Mouse (Mus musculus): ENCODE measurements around the gene Fut2. TPM values are rescaled to one million over a fixed set of nuclear protein-coding genes. Genes with fewer than 3 reads are reported as not detected.

Gene Fut2
- total and polyA plus RNA-seq, 3 experiments, result not detected

- Histone ChIP-seq H3K79me2 (replicated peaks; ENCODE audit: control insufficient read depth, extremely low read depth, insufficient read depth, poor library complexity, severe bottlenecking) (no peaks in the 10 kb centered on the region), H3K27me3 (replicated peaks) (no peaks in the 10 kb centered on the region), H3K4me2 (ENCODE audit: insufficient read depth, low read depth, poor library complexity, severe bottlenecking) (no peak overlapping the region), H3K4me3 (replicated peaks in 1 of 3; ENCODE audit: low read depth in 2 of 3, low read length in 2 of 3, poor library complexity in 1 of 3) (no peak overlapping the region), H3K4me1 (ENCODE audit: control insufficient read depth in 1 of 2, insufficient read depth in 2 of 2) (peaks cover 18 to 35% of the 10 kb centered on the region in 2 experiments), H3K27ac (ENCODE audit: insufficient read depth, low read depth) (no peak overlapping the region), H3K9ac (ENCODE audit: insufficient read depth, low read depth) (no peak overlapping the region), H3K36me3 (replicated peaks in 1 of 2; ENCODE audit: control insufficient read depth in 1 of 2, insufficient read depth in 1 of 2, low read length in 1 of 2) (no peaks in the 10 kb centered on the region), H3K9me3 (replicated peaks; ENCODE audit: low read length) (no peaks in the 10 kb centered on the region)
- in situ Hi-C loops (cut with MboI; ENCODE audit: low pct_ligation_motif_present, low pct_unique_long_range_greater_than_20kb, low sequenced_read_pairs) (no loop called here), dilution Hi-C loops (cut with MboI; ENCODE audit: extremely low pct_ligation_motif_present, extremely low pct_unique_long_range_greater_than_20kb, low sequenced_read_pairs) (no loop called here)
- DNase-seq (ENCODE audit: extremely low read depth), result no peak
- TF ChIP-seq SMC3 (IDR thresholded peaks at IDR 0.05; ENCODE audit: low read depth, low read length), result no peak
- no peak for TF ChIP-seq ETS1 (conservative IDR thresholded peaks at IDR 0.05; ENCODE audit: low read depth, low read length)
- TF ChIP-seq CHD1 (IDR thresholded peaks at IDR 0.05; ENCODE audit: low read depth, low read length), result no peak
- TF ChIP-seq PAX5 (IDR thresholded peaks at IDR 0.05; ENCODE audit: low read length), result no peak
- TF ChIP-seq MEF2A (IDR thresholded peaks at IDR 0.05; ENCODE audit: borderline replicate concordance, low read depth, low read length), result no peak
- no peak for TF ChIP-seq RCOR1 (conservative IDR thresholded peaks at IDR 0.05; ENCODE audit: low read depth, low read length)
- no peak for TF ChIP-seq MYC (IDR thresholded peaks at IDR 0.05; ENCODE audit: low read depth, low read length)
- no peak for TF ChIP-seq NRF1 (IDR thresholded peaks at IDR 0.05; ENCODE audit: low read depth, low read length)
Measured at GRCm38 (mm10) chr7:45649351-45649750, 16.8 kb downstream of the Fut2 start.

- Histone ChIP-seq H3K27ac (ENCODE audit: insufficient read depth, low read depth) (no peak overlapping the region), H3K4me2 (ENCODE audit: insufficient read depth, low read depth, poor library complexity, severe bottlenecking) (no peak overlapping the region), H3K4me3 (replicated peaks in 1 of 3; ENCODE audit: low read depth in 2 of 3, low read length in 2 of 3, poor library complexity in 1 of 3) (no peak overlapping the region), H3K27me3 (replicated peaks) (no peaks in the 10 kb centered on the region), H3K9me3 (replicated peaks; ENCODE audit: low read length) (no peaks in the 10 kb centered on the region), H3K79me2 (replicated peaks; ENCODE audit: control insufficient read depth, extremely low read depth, insufficient read depth, poor library complexity, severe bottlenecking) (no peaks in the 10 kb centered on the region), H3K4me1 (ENCODE audit: control insufficient read depth in 1 of 2, insufficient read depth in 2 of 2) (peaks cover 28 to 59% of the 10 kb centered on the region in 2 experiments), H3K36me3 (replicated peaks in 1 of 2; ENCODE audit: control insufficient read depth in 1 of 2, insufficient read depth in 1 of 2, low read length in 1 of 2) (no peaks in the 10 kb centered on the region), H3K9ac (ENCODE audit: insufficient read depth, low read depth) (no peak overlapping the region)
- no peak for DNase-seq (ENCODE audit: extremely low read depth)
- no peak for TF ChIP-seq CHD2 (IDR thresholded peaks at IDR 0.05; ENCODE audit: low read length)
- no peak for TF ChIP-seq MAX (IDR thresholded peaks at IDR 0.05; ENCODE audit: low read length)
- no peak for TF ChIP-seq POLR2AphosphoS2 (IDR thresholded peaks at IDR 0.05; ENCODE audit: low read depth, low read length)
- no peak for TF ChIP-seq E2F4 (IDR thresholded peaks at IDR 0.05; ENCODE audit: insufficient replicate concordance, low read depth, low read length)
- no peak for TF ChIP-seq RCOR1 (conservative IDR thresholded peaks at IDR 0.05; ENCODE audit: low read depth, low read length)
- in situ Hi-C loops (cut with MboI; ENCODE audit: low pct_ligation_motif_present, low pct_unique_long_range_greater_than_20kb, low sequenced_read_pairs), result no loop called here
- dilution Hi-C loops (cut with MboI; ENCODE audit: extremely low pct_ligation_motif_present, extremely low pct_unique_long_range_greater_than_20kb, low sequenced_read_pairs), result no loop called here
Measured at GRCm38 (mm10) chr7:45646671-45647070, 19.5 kb downstream of the Fut2 start.

- Histone ChIP-seq H3K27me3 (replicated peaks) (no peaks in the 10 kb centered on the region), H3K36me3 (replicated peaks in 1 of 2; ENCODE audit: control insufficient read depth in 1 of 2, insufficient read depth in 1 of 2, low read length in 1 of 2) (no peaks in the 10 kb centered on the region), H3K4me1 (ENCODE audit: control insufficient read depth in 1 of 2, insufficient read depth in 2 of 2) (peaks cover 33 to 70% of the 10 kb centered on the region in 2 experiments), H3K27ac (ENCODE audit: insufficient read depth, low read depth) (peak overlapping the region; percentile 39; the same call in 1 of the 2 replicates), H3K79me2 (replicated peaks; ENCODE audit: control insufficient read depth, extremely low read depth, insufficient read depth, poor library complexity, severe bottlenecking) (no peaks in the 10 kb centered on the region), H3K4me2 (ENCODE audit: insufficient read depth, low read depth, poor library complexity, severe bottlenecking) (peak overlapping the region; percentile 50; the same call in 1 of the 2 replicates), H3K4me3 (replicated peaks in 1 of 3; ENCODE audit: low read depth in 2 of 3, low read length in 2 of 3, poor library complexity in 1 of 3) (no peak overlapping the region), H3K9ac (ENCODE audit: insufficient read depth, low read depth) (0 out of 2 replicates have a peak overlapping the region, but pooled peaks have one; percentile 30), H3K9me3 (replicated peaks; ENCODE audit: low read length) (no peaks in the 10 kb centered on the region)
- dilution Hi-C loops (cut with MboI; ENCODE audit: extremely low pct_ligation_motif_present, extremely low pct_unique_long_range_greater_than_20kb, low sequenced_read_pairs), result no loop called here
- peak; percentile 61 for DNase-seq (ENCODE audit: extremely low read depth)
- TF ChIP-seq BHLHE40 (IDR thresholded peaks at IDR 0.05; ENCODE audit: low read depth, low read length) (peak; percentile 83), SMC3 (IDR thresholded peaks at IDR 0.05; ENCODE audit: low read depth, low read length) (no peak), ETS1 (conservative IDR thresholded peaks at IDR 0.05; ENCODE audit: low read depth, low read length) (peak; percentile 47; the same call in 1 of the 2 replicates), TCF12 (IDR thresholded peaks at IDR 0.05; ENCODE audit: low read depth, low read length) (peak; percentile 38; the same call in 1 of the 2 replicates), ELF1 (IDR thresholded peaks at IDR 0.05; ENCODE audit: low read depth, low read length) (0 out of 2 replicates have a peak, but pooled peaks have one; percentile 22), JUND (conservative IDR thresholded peaks at IDR 0.05; ENCODE audit: low read depth, low read length) (no peak), MAX (IDR thresholded peaks at IDR 0.05; ENCODE audit: low read length) (peak; percentile 15; the same call in 1 of the 2 replicates), ZMIZ1 (IDR thresholded peaks at IDR 0.05; ENCODE audit: low read depth, low read length) (no peak), UBTF (IDR thresholded peaks at IDR 0.05; ENCODE audit: low read depth, low read length) (no peak), ZC3H11A (IDR thresholded peaks at IDR 0.05; ENCODE audit: low read depth, low read length) (no peak), JUN (IDR thresholded peaks at IDR 0.05; ENCODE audit: insufficient read depth, low read depth, low read length) (no peak), POLR2A (IDR thresholded peaks at IDR 0.05; ENCODE audit: low read depth, low read length) (peak; percentile 36; the same call in 1 of the 2 replicates), IRF4 (IDR thresholded peaks at IDR 0.05; ENCODE audit: low read depth, low read length) (no peak), GABPA (IDR thresholded peaks at IDR 0.05; ENCODE audit: insufficient replicate concordance, low read depth, low read length) (no peak), CHD2 (IDR thresholded peaks at IDR 0.05; ENCODE audit: low read length) (peak; percentile 34; the same call in 1 of the 2 replicates), ZKSCAN1 (IDR thresholded peaks at IDR 0.05; ENCODE audit: borderline replicate concordance, low read depth, low read length) (no peak), RCOR1 (conservative IDR thresholded peaks at IDR 0.05; ENCODE audit: low read depth, low read length) (no peak)
- in situ Hi-C loops (cut with MboI; ENCODE audit: low pct_ligation_motif_present, low pct_unique_long_range_greater_than_20kb, low sequenced_read_pairs), result no loop called here
Measured at GRCm38 (mm10) chr7:45645591-45645971, 20.6 kb downstream of the Fut2 start.
